Mouse (Mus musculus) neural tube, embryonic 12.5 days (tissue): ENCODE data around the gene Ntn3. TPM values are rescaled to one million over a fixed set of nuclear protein-coding genes. Genes with fewer than 3 reads are reported as not detected.

ENCODE experiments used
- ATAC-seq: fragments of 200-750 bp; cut with Nextera tagmentation; 2 replicates; pipeline ENCODE4 v1.8.0; 2017; ENCODE audit warnings: low read depth, mild to moderate bottlenecking, moderate TSS enrichment, moderate library complexity; ENCODE audit not compliant: low FRiP score
- H3K27ac ChIP-seq: fragments of 300-500 bp; sonication (generic); 2 replicates; pipeline ENCODE4 v1.5.1; 2016
- H3K27me3 ChIP-seq: fragments of 300-500 bp; sonication (generic); replicated peaks from 2 replicates; pipeline ENCODE4 v1.6.1; 2016; ENCODE audit warnings: mild to moderate bottlenecking
- H3K36me3 ChIP-seq: fragments of 300-500 bp; sonication (generic); 2 replicates; pipeline ENCODE4 v1.6.1; 2016; ENCODE audit warnings: mild to moderate bottlenecking
- H3K4me1 ChIP-seq: fragments of 300-500 bp; sonication (generic); 2 replicates; pipeline ENCODE4 v1.6.1; 2016
- H3K4me2 ChIP-seq: fragments of 300-500 bp; sonication (generic); replicated peaks from 2 replicates; pipeline ENCODE4 v1.6.1; 2016; ENCODE audit warnings: mild to moderate bottlenecking
- H3K4me3 ChIP-seq: fragments of 300-500 bp; sonication (generic); 2 replicates; pipeline ENCODE4 v1.5.1; 2016
- H3K9ac ChIP-seq: fragments of 300-500 bp; sonication (generic); 2 replicates; pipeline ENCODE4 v1.6.1; 2016; ENCODE audit warnings: mild to moderate bottlenecking
- H3K9me3 ChIP-seq: fragments of 300-500 bp; sonication (generic); 2 replicates; pipeline ENCODE4 v1.6.1; 2016; ENCODE audit warnings: mild to moderate bottlenecking
- WGBS: fragments of 180-500 bp; shearing (Covaris S2); methylation state at CpG from one replicate; pipeline ENCODE4 v1.1.7; 2016; 5-methylcytosine and 5-hydroxymethylcytosine counted together
- polyA plus RNA-seq: library from polyadenylated mRNA; unstranded; fragments of >200 nt; fragmentation: Nextera tagmentation; extraction: Ambion mirVana; gene quantifications from 2 replicates; pipeline ENCODE4 v1.2.1, GENCODE M21; 2016

Gene Ntn3
- polyA plus RNA-seq, 1 experiment from 2014 or later, result 10.6 TPM

GRCm38 (mm10) chr17:24208641-24209042, 689 bp downstream of the Ntn3 start:
- Histone ChIP-seq H3K4me2 (peak overlapping the region; percentile 93), H3K27me3 (peaks cover 25% of the 10 kb centered on the region), H3K9ac (peak overlapping the region; percentile 80), H3K36me3 (no peaks in the 10 kb centered on the region), H3K9me3 (no peaks in the 10 kb centered on the region), H3K4me1 (peaks cover 81% of the 10 kb centered on the region), H3K27ac (peak overlapping the region; percentile 62), H3K4me3 (peak overlapping the region; percentile 50)
- ATAC-seq, result 0 out of 2 replicates have a peak, but pooled peaks have one; percentile 1
- 2% methylated on average over 29 of the region's 29 CpGs for WGBS

- H3K4me1 ChIP-seq, result peaks cover 85% of the 10 kb centered on the region
- 57% methylated on average over 34 of the region's 34 CpGs for WGBS
These were observed 1.3 kb downstream of the Ntn3 start for GRCm38 (mm10) chr17:24207768-24208640.

DNA sequence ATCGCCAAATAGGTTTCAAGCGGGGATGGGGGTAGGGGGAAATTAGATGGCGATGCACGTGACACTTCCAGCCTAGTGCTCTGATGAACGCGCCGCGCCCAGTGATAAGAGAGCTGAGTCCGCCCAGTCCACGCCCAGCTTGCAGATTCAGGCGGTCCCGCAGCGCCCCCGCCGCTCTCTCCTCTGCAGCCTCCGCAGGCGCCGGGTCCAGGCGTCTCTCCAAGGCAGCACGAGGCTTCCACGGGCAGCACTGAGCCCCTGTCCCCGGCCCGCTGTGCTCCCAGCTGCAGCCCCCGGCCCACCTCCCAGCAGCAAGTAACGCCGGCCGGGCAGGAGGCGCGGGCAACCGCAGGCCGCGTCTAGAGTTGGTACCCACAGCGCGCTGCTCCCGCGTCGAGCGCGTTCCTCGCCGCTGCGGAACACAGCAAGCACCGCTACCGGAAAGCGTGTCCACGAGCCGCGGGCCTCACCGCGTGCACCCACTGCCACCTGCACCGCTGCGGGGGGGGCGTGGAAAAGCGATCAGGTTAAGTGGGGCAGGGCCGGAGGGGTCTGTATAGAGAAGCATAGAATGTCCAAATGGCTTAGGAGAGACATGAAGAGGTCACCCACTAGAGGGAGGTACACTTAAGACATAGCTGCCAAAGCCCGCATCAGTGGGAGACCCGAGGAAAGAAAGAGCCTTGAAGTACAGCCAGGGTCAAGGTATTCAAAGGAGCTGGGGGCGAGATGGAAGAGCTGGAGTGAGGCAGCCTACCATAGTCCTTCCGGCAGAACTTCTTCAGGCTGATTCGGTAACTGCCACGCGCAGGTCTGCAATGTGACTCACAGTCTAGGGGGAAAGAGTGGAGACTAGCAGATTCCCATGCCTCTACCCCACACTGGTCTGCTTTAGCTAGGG, 2.6 kb downstream of the Ntn3 start:
- Histone ChIP-seq H3K4me2 (peak overlapping the region; percentile 93), H3K9ac (peak overlapping the region; percentile 69), H3K4me3 (peak overlapping the region; percentile 50), H3K9me3 (no peaks in the 10 kb centered on the region), H3K27ac (no peak overlapping the region; the same call in 1 of the 2 replicates), H3K4me1 (peaks cover 77% of the 10 kb centered on the region), H3K36me3 (no peaks in the 10 kb centered on the region), H3K27me3 (peaks cover 22% of the 10 kb centered on the region)
- 6% methylated on average over 62 of the region's 62 CpGs for WGBS
- ATAC-seq, result peak; percentile 11; the same call in 1 of the 2 replicates

More at GRCm38 (mm10) chr17:24207768-24208640, 1.3 kb downstream of the Ntn3 start:
- Histone ChIP-seq H3K36me3 (no peaks in the 10 kb centered on the region), H3K4me3 (peak overlapping the region; percentile 50), H3K9ac (peak overlapping the region; percentile 80), H3K4me2 (peak overlapping the region; percentile 93), H3K27ac (no peak overlapping the region), H3K27me3 (peaks cover 25% of the 10 kb centered on the region), H3K9me3 (no peaks in the 10 kb centered on the region)
- no peak for ATAC-seq

- H3K9me3 ChIP-seq, result no peaks in the 10 kb centered on the region
- H3K27ac ChIP-seq, result no peak overlapping the region
- H3K4me3 ChIP-seq, result peak overlapping the region; percentile 59
- H3K4me1 ChIP-seq, result peaks cover 70% of the 10 kb centered on the region
- H3K27me3 ChIP-seq, result peaks cover 22% of the 10 kb centered on the region
- peak overlapping the region; percentile 93 for H3K4me2 ChIP-seq
- peak overlapping the region; percentile 41 for H3K9ac ChIP-seq
- peak; percentile 42 for ATAC-seq
- H3K36me3 ChIP-seq, result no peaks in the 10 kb centered on the region
- WGBS, result 5% methylated on average over 15 of the region's 15 CpGs
These were observed 3.4 kb downstream of the Ntn3 start for GRCm38 (mm10) chr17:24205908-24206361.

DNA sequence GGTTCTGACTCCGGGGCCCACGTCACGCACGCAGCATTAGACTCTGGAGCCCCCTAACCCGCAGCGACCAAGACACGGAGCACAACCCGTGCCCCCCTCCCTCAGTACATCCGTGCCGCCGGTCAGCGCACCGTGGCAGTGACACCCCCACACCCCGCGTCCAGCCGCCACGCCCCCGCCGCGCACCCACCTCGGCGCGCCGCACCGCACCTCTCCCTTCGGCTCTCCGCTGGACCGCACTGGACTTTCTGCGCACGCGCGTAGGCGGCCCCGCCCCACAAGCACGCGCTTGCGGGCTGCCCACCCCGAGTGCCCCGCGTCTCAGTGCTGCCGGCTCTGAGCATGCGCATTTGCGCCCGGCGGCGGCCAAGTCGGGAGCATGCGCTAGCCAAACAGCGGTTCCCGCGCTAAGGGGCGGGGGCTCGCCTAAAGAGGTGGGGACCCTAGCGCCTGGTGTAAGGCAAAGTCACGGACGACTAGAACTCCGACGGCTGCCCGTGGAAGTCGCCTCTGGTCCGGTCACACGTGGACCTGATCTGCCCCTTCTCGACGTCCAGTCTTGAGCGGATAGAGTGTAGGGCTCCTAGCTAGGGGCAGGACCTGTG, 3.9 kb downstream of the Ntn3 start, which contains the start of gene Tbc1d24:
Gene Tbc1d24 (minus strand): TSS at position 279 of the 605 bp plus-strand sequence.
- peak within 1 kb of the TSS; percentile 59 for H3K4me3 ChIP-seq
- H3K4me1 ChIP-seq, result peaks cover 64% of the 10 kb centered on the region
- H3K27me3 ChIP-seq, result peaks cover 22% of the 10 kb centered on the region
- H3K36me3 ChIP-seq, result no peaks in the 10 kb centered on the region
- no peak within 1 kb of the TSS for H3K27ac ChIP-seq
- H3K9me3 ChIP-seq, result no peaks in the 10 kb centered on the region
- H3K4me2 ChIP-seq, result peak within 1 kb of the TSS; percentile 93
- WGBS, result under 1% methylated on average over 63 of the region's 65 CpGs
- ATAC-seq, result peak; percentile 69
- H3K9ac ChIP-seq, result peak within 1 kb of the TSS; percentile 69

DNA sequence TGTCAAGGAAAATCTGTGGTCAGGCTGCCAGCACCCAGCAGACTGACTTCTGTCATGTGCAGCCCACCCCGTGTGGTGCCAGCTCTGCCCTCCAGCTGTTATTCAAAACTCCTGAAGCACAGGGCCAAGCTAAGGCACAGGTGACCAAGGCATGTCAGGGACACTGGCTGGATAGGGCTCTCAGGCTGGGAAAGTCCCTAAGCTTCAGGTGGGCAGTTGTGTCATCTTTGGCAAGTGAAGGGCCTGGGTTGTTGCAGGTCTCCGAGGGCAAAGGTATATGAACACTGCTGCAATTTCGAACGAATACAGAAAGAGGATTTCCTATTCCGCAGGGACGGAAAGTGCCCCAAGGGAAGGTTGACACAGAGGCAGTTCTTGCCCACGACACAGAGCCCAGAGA, 4.5 kb downstream of the Ntn3 start:
- Histone ChIP-seq H3K36me3 (no peaks in the 10 kb centered on the region), H3K4me1 (peaks cover 59% of the 10 kb centered on the region), H3K9ac (peak overlapping the region; percentile 69), H3K27me3 (peaks cover 22% of the 10 kb centered on the region), H3K9me3 (no peaks in the 10 kb centered on the region), H3K4me2 (peak overlapping the region; percentile 93), H3K4me3 (peak overlapping the region; percentile 59), H3K27ac (no peak overlapping the region)
- ATAC-seq, result no peak
- 19% methylated on average over 7 of the region's 7 CpGs for WGBS

GRCm38 (mm10) chr17:24203611-24204534, 5.5 kb downstream of the Ntn3 start:
- Histone ChIP-seq H3K9ac (peak overlapping the region; percentile 69; the same call in 1 of the 2 replicates), H3K4me2 (peak overlapping the region; percentile 93), H3K9me3 (no peaks in the 10 kb centered on the region), H3K27ac (no peak overlapping the region), H3K27me3 (peaks cover 22% of the 10 kb centered on the region), H3K4me3 (no peak overlapping the region), H3K4me1 (peaks cover 49% of the 10 kb centered on the region), H3K36me3 (no peaks in the 10 kb centered on the region)
- WGBS, result 80% methylated on average over 3 of the region's 3 CpGs
- no peak for ATAC-seq

GRCm38 (mm10) chr17:24203068-24203467, 6.3 kb downstream of the Ntn3 start:
- H3K27ac ChIP-seq, result no peak overlapping the region
- 46% methylated on average over 4 of the region's 4 CpGs for WGBS
- ATAC-seq, result no peak
- no peaks in the 10 kb centered on the region for H3K36me3 ChIP-seq
- peaks cover 41% of the 10 kb centered on the region for H3K4me1 ChIP-seq
- no peak overlapping the region for H3K4me3 ChIP-seq
- 0 out of 2 replicates have a peak overlapping the region, but pooled peaks have one; percentile 22 for H3K4me2 ChIP-seq
- H3K27me3 ChIP-seq, result peaks cover 17% of the 10 kb centered on the region
- H3K9me3 ChIP-seq, result no peaks in the 10 kb centered on the region
- H3K9ac ChIP-seq, result peak overlapping the region; percentile 5; the same call in 1 of the 2 replicates

DNA sequence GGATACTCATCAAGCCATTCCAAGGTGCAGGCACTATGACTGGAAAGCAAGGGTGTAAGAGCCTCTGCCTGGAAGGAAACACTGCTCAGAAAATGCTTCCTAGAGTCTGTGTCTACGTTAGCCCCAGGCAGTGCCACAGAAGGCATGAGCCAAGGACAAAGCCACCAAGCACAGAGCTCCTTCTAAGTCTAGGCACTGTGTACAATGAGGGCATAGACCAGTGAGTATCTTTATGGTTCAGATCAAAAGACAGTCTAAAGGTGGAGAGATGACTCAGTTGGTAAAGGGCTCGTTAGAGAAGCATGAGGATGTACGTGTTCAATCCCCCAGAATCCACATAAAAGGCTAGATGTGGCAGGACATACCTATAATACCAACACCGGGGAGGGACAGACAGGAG, 8.2 kb downstream of the Ntn3 start:
- peaks cover 21% of the 10 kb centered on the region for H3K4me1 ChIP-seq
- H3K4me2 ChIP-seq, result no peak overlapping the region
- H3K4me3 ChIP-seq, result no peak overlapping the region
- ATAC-seq, result no peak
- no peak overlapping the region for H3K9ac ChIP-seq
- no peaks in the 10 kb centered on the region for H3K9me3 ChIP-seq
- H3K27ac ChIP-seq, result no peak overlapping the region
- 88% methylated on average over 4 of the region's 4 CpGs for WGBS
- no peaks in the 10 kb centered on the region for H3K36me3 ChIP-seq
- H3K27me3 ChIP-seq, result no peaks in the 10 kb centered on the region

DNA sequence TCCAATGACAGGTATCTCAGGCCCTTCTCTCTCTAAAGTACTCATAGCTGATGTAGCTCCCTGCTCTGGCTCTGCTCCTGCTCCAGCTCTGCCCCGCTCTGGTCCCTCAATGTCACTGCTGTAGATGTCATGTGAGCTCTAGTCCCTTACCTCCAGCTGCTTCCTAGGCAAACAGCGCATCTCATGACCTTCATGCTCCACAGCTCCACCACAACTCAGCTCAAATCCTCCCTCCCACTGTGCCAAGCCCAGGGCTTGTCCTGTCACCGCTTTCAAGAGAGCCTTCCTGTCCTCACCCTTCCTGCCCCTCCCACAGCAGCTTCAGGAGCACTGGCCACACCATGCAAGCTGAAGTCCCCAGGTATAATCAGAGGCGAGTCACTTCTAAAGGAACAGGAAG, 9.6 kb downstream of the Ntn3 start:
- no peaks in the 10 kb centered on the region for H3K36me3 ChIP-seq
- H3K9ac ChIP-seq, result no peak overlapping the region
- H3K4me1 ChIP-seq, result peaks cover 12% of the 10 kb centered on the region
- no peaks in the 10 kb centered on the region for H3K9me3 ChIP-seq
- no peaks in the 10 kb centered on the region for H3K27me3 ChIP-seq
- ATAC-seq, result no peak
- no peak overlapping the region for H3K27ac ChIP-seq
- 82% methylated on average over 4 of the region's 4 CpGs for WGBS
- H3K4me3 ChIP-seq, result no peak overlapping the region
- H3K4me2 ChIP-seq, result no peak overlapping the region

DNA sequence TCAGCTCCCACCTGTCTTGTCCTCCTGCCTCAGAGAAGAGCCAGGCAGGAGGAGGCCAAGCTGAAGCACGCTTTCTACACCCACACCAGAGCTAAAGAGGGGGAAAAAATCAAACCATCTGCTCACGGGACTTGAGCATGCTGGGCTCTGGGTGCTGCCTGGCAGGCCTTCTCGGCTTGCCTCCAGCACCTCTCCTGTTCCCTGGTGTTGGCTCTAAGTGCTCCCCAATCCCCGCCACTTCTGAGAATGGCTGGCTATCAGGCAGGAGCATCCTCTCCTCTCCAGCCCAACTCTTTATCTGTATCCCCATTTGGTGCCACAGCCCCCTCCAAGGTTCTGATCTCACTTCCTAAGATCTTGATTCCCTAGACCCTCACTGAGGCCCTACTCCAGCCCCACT, 10.1 kb downstream of the Ntn3 start:
- 74% methylated on average over 4 of the region's 4 CpGs for WGBS
- no peak overlapping the region for H3K9ac ChIP-seq

More for the DNA sequence above, 10.1 kb downstream of the Ntn3 start:
- Histone ChIP-seq H3K36me3 (no peaks in the 10 kb centered on the region), H3K4me1 (peaks cover 7% of the 10 kb centered on the region), H3K27ac (no peak overlapping the region), H3K27me3 (no peaks in the 10 kb centered on the region), H3K4me2 (no peak overlapping the region), H3K9me3 (no peaks in the 10 kb centered on the region), H3K4me3 (no peak overlapping the region)
- ATAC-seq, result no peak
